Mouse (Mus musculus): ENCODE measurements around the gene Gm17428. TPM values are rescaled to one million over a fixed set of nuclear protein-coding genes. Genes with fewer than 3 reads are reported as not detected.
"Not testable (repeated sequence)": the region's sequence is repeated elsewhere in the genome, so short reads cannot be mapped to it uniquely, and the experiment has no call there.

Gene Gm17428
- polyA plus RNA-seq, 1 experiment from 2014 or later = not detected

- Histone ChIP-seq H3K27me3 (replicated peaks) (no peaks in the 10 kb centered on the region), H3K9me3 (no peaks in the 10 kb centered on the region), H3K4me3 (no peak overlapping the region), H3K27ac (no peak overlapping the region), H3K4me2 (no peak overlapping the region), H3K36me3 (replicated peaks) (no peaks in the 10 kb centered on the region), H3K4me1 (peaks cover 3% of the 10 kb centered on the region; the same call in 1 of the 2 replicates), H3K9ac (no peak overlapping the region)
- ATAC-seq (replicated peaks) = no peak
- 68% methylated on average over 13 of the region's 13 CpGs for WGBS
Observed at GRCm38 (mm10) chr14:54941024-54941978, 35.4 kb upstream of the Gm17428 start.

GRCm38 (mm10) chr14:54942479-54942878, 34.3 kb upstream of the Gm17428 start:
- WGBS = 91% methylated on average over 8 of the region's 8 CpGs
- no peak overlapping the region for H3K4me3 ChIP-seq
- ATAC-seq (replicated peaks) = no peak

DNA sequence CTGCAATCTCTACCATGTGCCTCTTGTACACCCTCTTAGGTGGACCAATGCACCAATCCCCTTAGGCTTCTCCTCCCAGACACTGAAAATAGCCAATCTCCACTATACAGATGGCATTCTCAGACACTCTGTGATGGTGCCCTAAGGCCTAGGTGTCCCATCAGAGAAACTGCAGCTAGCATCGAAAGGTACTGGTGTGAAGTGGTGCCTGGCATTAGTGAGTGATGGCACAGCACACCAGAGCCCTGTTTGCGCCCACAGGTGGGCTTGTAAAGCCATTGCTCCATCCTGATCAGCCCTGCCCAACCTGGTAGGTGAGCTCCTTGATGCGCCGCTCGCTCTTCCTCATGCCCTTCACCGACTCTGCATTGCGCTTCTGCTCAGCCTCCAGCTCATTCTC, 32.8 kb upstream of the Gm17428 start:
- Histone ChIP-seq H3K9me3 (no peaks in the 10 kb centered on the region), H3K4me3 (no peak overlapping the region), H3K27ac (no peak overlapping the region), H3K27me3 (replicated peaks) (no peaks in the 10 kb centered on the region), H3K4me1 (no peaks in the 10 kb centered on the region), H3K4me2 (no peak overlapping the region), H3K36me3 (replicated peaks) (no peaks in the 10 kb centered on the region), H3K9ac (no peak overlapping the region)
- 96% methylated on average over 7 of the region's 7 CpGs for WGBS
- no peak for ATAC-seq (replicated peaks)

More at GRCm38 (mm10) chr14:54942479-54942878, 34.3 kb upstream of the Gm17428 start:
- H3K36me3 ChIP-seq (replicated peaks) = no peaks in the 10 kb centered on the region
- no peak overlapping the region for H3K9ac ChIP-seq
- H3K27ac ChIP-seq = no peak overlapping the region
- no peak overlapping the region for H3K4me2 ChIP-seq
- no peaks in the 10 kb centered on the region for H3K9me3 ChIP-seq
- H3K4me1 ChIP-seq = no peaks in the 10 kb centered on the region
- H3K27me3 ChIP-seq (replicated peaks) = no peaks in the 10 kb centered on the region

GRCm38 (mm10) chr14:54944939-54945338, 31.8 kb upstream of the Gm17428 start:
- no peaks in the 10 kb centered on the region for H3K9me3 ChIP-seq
- no peaks in the 10 kb centered on the region for H3K36me3 ChIP-seq (replicated peaks)
- no peak for ATAC-seq (replicated peaks)
- H3K27me3 ChIP-seq (replicated peaks) = no peaks in the 10 kb centered on the region
- no peaks in the 10 kb centered on the region for H3K4me1 ChIP-seq
- H3K9ac ChIP-seq = no peak overlapping the region
- H3K4me2 ChIP-seq = no peak overlapping the region
- H3K27ac ChIP-seq = no peak overlapping the region
- 68% methylated on average over 2 of the region's 2 CpGs for WGBS
- no peak overlapping the region for H3K4me3 ChIP-seq

DNA sequence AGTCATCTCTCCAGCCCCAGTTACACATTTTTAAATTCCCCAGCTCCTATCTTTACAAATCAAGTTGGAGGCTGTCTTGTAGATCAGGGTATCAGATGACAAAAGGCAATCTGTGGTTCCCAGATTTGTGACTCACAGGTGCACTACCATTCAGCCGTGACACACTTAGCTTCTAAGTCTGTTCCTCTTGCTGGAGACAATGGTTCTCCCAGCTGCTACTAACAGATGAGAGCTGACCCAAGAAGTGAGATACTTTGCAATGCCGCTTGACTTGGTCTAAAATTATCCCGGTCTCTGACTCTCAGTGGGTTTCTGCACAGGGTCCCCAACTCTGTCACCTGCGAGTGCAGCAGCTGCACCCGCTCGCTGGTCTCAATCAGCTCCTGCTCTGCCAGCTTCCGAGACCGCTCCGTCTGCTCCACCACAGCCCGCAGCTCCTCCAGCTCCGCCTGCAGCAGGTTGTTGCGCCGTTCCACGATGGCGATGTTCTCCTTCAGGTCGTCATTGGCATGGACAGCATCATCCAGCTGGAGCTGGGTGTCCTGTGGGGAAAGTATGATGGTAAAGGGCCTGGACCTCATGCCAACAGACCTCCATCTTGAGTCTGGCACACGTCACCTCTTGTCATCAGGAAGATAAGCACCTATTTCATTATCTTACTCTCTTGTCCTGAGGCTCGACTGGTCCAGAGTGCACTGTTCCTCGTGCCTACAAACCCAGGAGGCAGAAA, 30.6 kb upstream of the Gm17428 start:
- Histone ChIP-seq H3K4me1 (no peaks in the 10 kb centered on the region), H3K27ac (no peak overlapping the region), H3K27me3 (replicated peaks) (no peaks in the 10 kb centered on the region), H3K4me2 (no peak overlapping the region), H3K9me3 (no peaks in the 10 kb centered on the region), H3K9ac (no peak overlapping the region), H3K4me3 (no peak overlapping the region), H3K36me3 (replicated peaks) (no peaks in the 10 kb centered on the region)
- no peak for ATAC-seq (replicated peaks)
- WGBS = 84% methylated on average over 19 of the region's 19 CpGs

- H3K4me2 ChIP-seq; H3K27ac ChIP-seq; H3K4me1 ChIP-seq; H3K4me3 ChIP-seq; H3K36me3 ChIP-seq (replicated peaks); H3K9ac ChIP-seq; H3K27me3 ChIP-seq (replicated peaks); H3K9me3 ChIP-seq; ATAC-seq (replicated peaks): not testable (repeated sequence)
- 87% methylated on average over 11 of the region's 11 CpGs for WGBS
Observed at GRCm38 (mm10) chr14:54947008-54947407, 29.7 kb upstream of the Gm17428 start.

DNA sequence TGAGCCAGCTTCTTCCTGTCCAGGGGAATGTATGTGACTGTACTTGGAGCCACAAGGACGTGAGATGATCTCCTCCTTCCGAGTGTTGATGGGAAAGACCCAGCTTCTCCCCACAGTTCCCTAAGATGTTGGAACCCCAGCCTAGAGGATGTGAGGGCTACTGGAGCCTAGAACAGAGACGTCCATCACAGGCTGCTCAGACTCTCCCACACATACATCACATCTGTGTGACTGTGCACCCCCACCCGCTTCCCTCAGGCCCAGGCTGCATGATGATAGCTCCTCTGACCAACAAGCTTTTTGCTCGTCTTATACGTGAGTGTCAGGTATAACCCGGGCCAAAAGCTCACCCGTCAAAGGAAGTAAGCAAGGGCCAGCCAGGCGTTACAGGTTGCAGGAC, 28.0 kb upstream of the Gm17428 start:
- Histone ChIP-seq H3K27ac (no peak overlapping the region), H3K36me3 (replicated peaks) (no peaks in the 10 kb centered on the region), H3K9ac (no peak overlapping the region), H3K9me3 (no peaks in the 10 kb centered on the region), H3K4me3 (no peak overlapping the region), H3K4me1 (no peaks in the 10 kb centered on the region), H3K27me3 (replicated peaks) (no peaks in the 10 kb centered on the region), H3K4me2 (no peak overlapping the region)
- 88% methylated on average over 9 of the region's 9 CpGs for WGBS
- ATAC-seq (replicated peaks) = no peak

GRCm38 (mm10) chr14:54950493-54950892, 26.2 kb upstream of the Gm17428 start:
- ATAC-seq (replicated peaks) = no peak
- Histone ChIP-seq H3K4me2 (no peak overlapping the region), H3K27me3 (replicated peaks) (no peaks in the 10 kb centered on the region)

DNA sequence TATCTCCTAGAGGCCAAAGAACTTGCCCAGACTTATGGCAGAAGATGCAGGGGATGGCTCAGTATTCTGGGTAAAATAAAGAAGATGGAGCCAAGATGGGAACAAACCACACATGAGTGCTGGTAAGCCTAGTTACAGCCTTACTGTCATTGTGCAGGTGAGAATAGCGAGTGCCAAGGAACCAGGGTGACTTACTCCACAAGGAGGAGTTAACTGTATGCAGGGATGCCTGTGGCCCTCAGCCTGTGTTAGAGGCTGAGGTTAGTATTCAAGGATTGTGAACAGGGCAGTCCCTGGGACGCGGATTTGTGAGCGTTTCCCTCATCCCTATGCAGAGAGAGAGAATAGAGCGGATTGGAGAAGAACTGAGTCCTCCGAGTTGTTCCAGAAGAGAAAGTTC, 25.1 kb upstream of the Gm17428 start:
- H3K27me3 ChIP-seq (replicated peaks) = no peaks in the 10 kb centered on the region
- no peak overlapping the region for H3K4me2 ChIP-seq
- H3K9me3 ChIP-seq = no peaks in the 10 kb centered on the region
- 91% methylated on average over 6 of the region's 6 CpGs for WGBS
- no peak overlapping the region for H3K9ac ChIP-seq
- no peaks in the 10 kb centered on the region for H3K36me3 ChIP-seq (replicated peaks)
- H3K27ac ChIP-seq = no peak overlapping the region
- no peak for ATAC-seq (replicated peaks)
- H3K4me3 ChIP-seq = no peak overlapping the region
- H3K4me1 ChIP-seq = no peaks in the 10 kb centered on the region

More at GRCm38 (mm10) chr14:54950493-54950892, 26.2 kb upstream of the Gm17428 start:
- Histone ChIP-seq H3K27ac (no peak overlapping the region), H3K36me3 (replicated peaks) (no peaks in the 10 kb centered on the region), H3K9ac (no peak overlapping the region), H3K9me3 (no peaks in the 10 kb centered on the region), H3K4me3 (no peak overlapping the region), H3K4me1 (no peaks in the 10 kb centered on the region)
- WGBS = 67% methylated on average over 12 of the region's 12 CpGs

DNA sequence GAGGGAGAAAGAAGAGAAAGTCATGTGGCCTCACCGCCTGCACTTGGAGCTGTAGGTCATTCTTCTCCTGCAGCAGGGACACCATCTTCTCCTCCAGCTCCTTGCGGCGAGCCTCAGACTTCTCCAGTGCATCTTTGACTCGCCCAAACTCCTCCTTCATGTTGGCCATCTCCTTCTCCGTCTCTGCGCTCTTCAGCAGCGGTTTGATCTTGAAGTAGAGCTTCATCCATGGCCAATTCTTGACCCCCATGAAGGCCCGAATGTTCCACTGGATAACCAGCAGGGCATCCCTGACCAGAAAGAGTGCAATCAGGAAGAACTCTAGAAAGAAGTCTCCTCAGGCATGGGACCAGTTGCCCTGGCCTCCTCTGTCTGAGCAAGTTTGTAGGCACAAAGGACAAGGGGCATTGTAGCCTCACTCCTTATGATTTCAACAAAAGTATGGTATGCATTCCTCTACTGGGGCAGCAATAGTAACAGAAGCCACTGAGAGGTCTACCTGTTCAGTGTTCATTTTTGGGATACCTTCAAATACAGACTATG, 23.0 kb upstream of the Gm17428 start:
- H3K4me3 ChIP-seq = no peak overlapping the region
- H3K27ac ChIP-seq = no peak overlapping the region
- H3K9me3 ChIP-seq = no peaks in the 10 kb centered on the region
- 94% methylated on average over 8 of the region's 8 CpGs for WGBS
- H3K9ac ChIP-seq = no peak overlapping the region
- no peak for ATAC-seq (replicated peaks)
- H3K36me3 ChIP-seq (replicated peaks) = no peaks in the 10 kb centered on the region
- no peak overlapping the region for H3K4me2 ChIP-seq
- no peaks in the 10 kb centered on the region for H3K27me3 ChIP-seq (replicated peaks)
- no peaks in the 10 kb centered on the region for H3K4me1 ChIP-seq

DNA sequence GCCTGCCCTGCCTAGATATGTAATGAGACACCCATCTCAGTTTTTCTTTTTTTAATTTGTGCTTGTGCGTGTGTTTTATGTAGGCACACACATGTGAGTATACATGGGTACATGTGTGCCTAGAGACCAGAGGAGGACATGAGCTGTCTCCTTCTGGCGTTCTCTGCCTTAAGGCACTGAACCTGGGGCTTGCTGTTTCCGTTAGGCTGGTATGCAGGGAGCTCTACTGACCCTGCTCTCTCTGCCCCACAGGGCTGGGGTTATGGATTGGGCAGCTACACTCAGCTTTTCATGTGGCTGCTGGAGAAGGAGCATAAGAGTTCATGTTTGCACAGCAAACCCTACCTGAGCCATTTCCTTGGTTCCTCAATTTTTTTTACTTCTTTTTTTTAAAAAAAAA, 22.3 kb upstream of the Gm17428 start:
- Histone ChIP-seq H3K9ac (no peak overlapping the region), H3K4me1 (no peaks in the 10 kb centered on the region), H3K4me3 (no peak overlapping the region), H3K9me3 (no peaks in the 10 kb centered on the region), H3K4me2 (no peak overlapping the region), H3K27me3 (replicated peaks) (no peaks in the 10 kb centered on the region), H3K27ac (no peak overlapping the region), H3K36me3 (replicated peaks) (no peaks in the 10 kb centered on the region)
- WGBS = 82% methylated on average over 3 of the region's 3 CpGs
- no peak for ATAC-seq (replicated peaks)

GRCm38 (mm10) chr14:54955481-54955880, 21.3 kb upstream of the Gm17428 start:
- no peak overlapping the region for H3K4me2 ChIP-seq
- H3K9ac ChIP-seq = no peak overlapping the region
- 93% methylated on average over 3 of the region's 3 CpGs for WGBS
- no peaks in the 10 kb centered on the region for H3K36me3 ChIP-seq (replicated peaks)
- H3K27me3 ChIP-seq (replicated peaks) = no peaks in the 10 kb centered on the region
- H3K4me3 ChIP-seq = no peak overlapping the region
- no peak for ATAC-seq (replicated peaks)
- H3K4me1 ChIP-seq = no peaks in the 10 kb centered on the region
- H3K9me3 ChIP-seq = no peaks in the 10 kb centered on the region
- H3K27ac ChIP-seq = no peak overlapping the region
